Mouse (Mus musculus) right cerebral cortex, adult 2 months (tissue): Measurements from ENCODE around the gene Swi5.

Source experiments
- DNase-seq, 2 experiments: peaks; one replicate each; pipeline ENCODE4 v3.0.0; 2021 to 2022; ENCODE audit warnings: low spot score in 2 of 2

Gene Swi5

GRCm38 (mm10) chr2:32260635-32261034 is 27.2 kb downstream of the Swi5 start:
- peak; percentile 27 to 31 for DNase-seq

- DNase-seq, result peak; percentile 88 to 91
These were observed 28.0 kb downstream of the Swi5 start, which contains the start of gene Uck1 for GRCm38 (mm10) chr2:32259657-32260417. Gene Uck1, minus strand, starts transcription at chr2:32260159.

- DNase-seq, result no peak
These were observed 28.9 kb downstream of the Swi5 start for GRCm38 (mm10) chr2:32258887-32259533.

- DNase-seq, result no peak
These were observed 31.6 kb downstream of the Swi5 start for GRCm38 (mm10) chr2:32256273-32256672.

- DNase-seq, result no peak
These were observed 33.3 kb downstream of the Swi5 start for GRCm38 (mm10) chr2:32254563-32254962.

GRCm38 (mm10) chr2:32253352-32253751 is 34.5 kb downstream of the Swi5 start:
- no peak for DNase-seq

- DNase-seq, result no peak
These were observed 35.2 kb downstream of the Swi5 start for GRCm38 (mm10) chr2:32252658-32253057.

- no peak for DNase-seq
These were observed 35.9 kb downstream of the Swi5 start for GRCm38 (mm10) chr2:32251791-32252527.

GRCm38 (mm10) chr2:32248377-32249361 is 39.2 kb downstream of the Swi5 start:
- DNase-seq, result no peak

GRCm38 (mm10) chr2:32246741-32247140 is 41.1 kb downstream of the Swi5 start:
- no peak for DNase-seq

GRCm38 (mm10) chr2:32242986-32243385 is 44.9 kb downstream of the Swi5 start:
- no peak for DNase-seq

- DNase-seq, result no peak
These were observed 47.3 kb downstream of the Swi5 start for GRCm38 (mm10) chr2:32240591-32240990.

GRCm38 (mm10) chr2:32238708-32239435 is 49.0 kb downstream of the Swi5 start:
- no peak for DNase-seq

GRCm38 (mm10) chr2:32237571-32237970 is 50.3 kb downstream of the Swi5 start:
- DNase-seq, result no peak

- DNase-seq, result peak; percentile 43 to 56
These were observed 51.0 kb downstream of the Swi5 start for GRCm38 (mm10) chr2:32236760-32237487.

GRCm38 (mm10) chr2:32235886-32236759 is 51.8 kb downstream of the Swi5 start, which contains the start of gene Pomt1:
Gene Pomt1, plus strand, starts transcription at chr2:32236590.
- DNase-seq, result peak; percentile 90 to 92

- no peak for DNase-seq
These were observed 52.4 kb downstream of the Swi5 start for GRCm38 (mm10) chr2:32235433-32235832.
